In the genomic region with DNA sequence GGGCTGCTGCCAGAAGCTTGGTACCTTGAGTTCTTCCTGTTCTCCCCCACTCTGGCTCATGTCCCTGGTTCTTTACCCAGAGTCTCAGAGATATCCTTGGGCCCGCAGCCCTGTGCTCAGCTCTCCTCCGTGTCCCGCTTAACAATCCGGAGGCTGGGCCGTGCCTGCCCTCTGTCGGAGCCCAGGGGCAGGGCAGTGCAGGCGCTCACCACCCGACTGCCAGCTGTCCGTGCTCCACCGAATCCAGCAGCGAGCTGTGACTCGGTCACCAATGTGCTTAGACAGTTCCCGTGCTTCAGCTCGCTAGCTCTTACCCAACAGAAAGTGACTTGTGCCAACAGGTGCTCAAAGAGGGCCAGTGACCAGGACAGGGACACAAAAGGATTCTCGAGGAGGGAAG, we compare ENCODE assay signal across 9 mouse cellular contexts. TPM values are rescaled to one million over a fixed set of nuclear protein-coding genes. Genes with fewer than 3 reads are reported as not detected.
A peak's percentile ranks its signal among the peaks of the same experiment; 100 is the strongest.
DNase-seq lines count a peak whose midpoint lies in the region; ATAC-seq lines count a peak whose summit lies in the region.
"Had no signal": no experiment of that assay in that cellular context is flagged by ENCODE, and none has a peak within 500 bp of the region (broad histone marks: within the 10 kb centered on the region; RNA-seq: fewer than 3 reads in every experiment).

No protein-coding gene starts in this region.

- H3K4me1 ChIP-seq in forebrain, embryonic 11.5 days (replicated peaks; ENCODE audit: control insufficient read depth, insufficient read depth, low read length) = 0 out of 2 replicates have a peak, but pooled peaks cover 2% of the 10 kb centered on the region
- no peaks in the 10 kb centered on the region for H3K4me1 ChIP-seq in heart, embryonic 16.5 days (ENCODE audit: control insufficient read depth, insufficient read depth, low read length)
- H3K4me1 ChIP-seq: hindbrain, embryonic 15.5 days had no signal

- no peaks in the 10 kb centered on the region; the same call in 1 of the 2 replicates for H3K27me3 ChIP-seq in forebrain, embryonic 11.5 days (ENCODE audit: control insufficient read depth, insufficient read depth, low read length)
- peaks cover 6% of the 10 kb centered on the region; the same call in 1 of the 2 replicates for H3K27me3 ChIP-seq in heart, embryonic 16.5 days (ENCODE audit: control insufficient read depth, insufficient read depth, low read length)

- peak; percentile 70 for DNase-seq in NIH3T3 (ENCODE audit: low read depth)
- peak; percentile 44 for DNase-seq in c-Kit-positive CD71-positive TER-119-negative erythroid progenitor cells, embryonic 14.5 days (ENCODE audit: low read depth)
- DNase-seq in forebrain, embryonic 11.5 days (ENCODE audit: low spot score) = peak; percentile 87
- DNase-seq in kidney, postnatal 10 days = peak; percentile 82
- DNase-seq in lung, postnatal 10 days = peak; percentile 76
- peak; percentile 34 to 60 for DNase-seq in right cerebral cortex, postnatal 10 days (ENCODE audit: low spot score in 2 of 2)
- no peak for DNase-seq in T-cell, adult 2 months (ENCODE audit: low spot score)

- H3K27ac ChIP-seq in forebrain, embryonic 11.5 days (ENCODE audit: low read depth, low read length) = no peak overlapping the region
- H3K27ac ChIP-seq in heart, embryonic 16.5 days (ENCODE audit: low read length) = no peak overlapping the region
- H3K27ac ChIP-seq: hindbrain, embryonic 15.5 days had no signal

- peak; percentile 81 for ATAC-seq in forebrain, embryonic 11.5 days (replicated peaks; ENCODE audit: low FRiP score)
- ATAC-seq in heart, embryonic 16.5 days (replicated peaks; ENCODE audit: extremely low read depth, insufficient read depth, low FRiP score) = no peak; the same call in 1 of the 2 replicates

- no peak overlapping the region for H3K4me2 ChIP-seq in forebrain, embryonic 11.5 days (ENCODE audit: low read depth, low read length, severe bottlenecking)
- peak overlapping the region; percentile 19; the same call in 1 of the 2 replicates for H3K4me2 ChIP-seq in heart, embryonic 16.5 days (ENCODE audit: low read depth, low read length)
- H3K4me2 ChIP-seq: hindbrain, embryonic 15.5 days had no signal

- H3K4me3 ChIP-seq in forebrain, embryonic 11.5 days (ENCODE audit: low read depth, low read length) = no peak overlapping the region
- no peak overlapping the region for H3K4me3 ChIP-seq in heart, embryonic 16.5 days (ENCODE audit: low read length)
- H3K4me3 ChIP-seq: hindbrain, embryonic 15.5 days had no signal

- no peak overlapping the region for H3K9ac ChIP-seq in forebrain, embryonic 11.5 days (ENCODE audit: low read length)
- H3K9ac ChIP-seq in heart, embryonic 16.5 days (ENCODE audit: low read length) = no peak overlapping the region
- H3K9ac ChIP-seq: hindbrain, embryonic 15.5 days had no signal

- H3K9me3 ChIP-seq in forebrain, embryonic 11.5 days (ENCODE audit: control insufficient read depth, low read length) = no peaks in the 10 kb centered on the region
- no peaks in the 10 kb centered on the region for H3K9me3 ChIP-seq in heart, embryonic 16.5 days (replicated peaks; ENCODE audit: control insufficient read depth, low read length)
- H3K9me3 ChIP-seq: hindbrain, embryonic 15.5 days had no signal

- no peaks in the 10 kb centered on the region for H3K36me3 ChIP-seq in forebrain, embryonic 11.5 days (ENCODE audit: control insufficient read depth, insufficient read depth, low read length)
- H3K36me3 ChIP-seq in heart, embryonic 16.5 days (ENCODE audit: control insufficient read depth, insufficient read depth) = no peaks in the 10 kb centered on the region
- H3K36me3 ChIP-seq: hindbrain, embryonic 15.5 days had no signal

- WGBS in forebrain, embryonic 11.5 days = under 1% methylated on average over 15 of the region's 15 CpGs
- WGBS in heart, embryonic 16.5 days = 3% methylated on average over 15 of the region's 15 CpGs

RNA-seq across cellular contexts. Expression of a gene that starts 20.5 kb away (rescaled TPM):
- polyA plus RNA-seq in forebrain, embryonic 11.5 days (2014; fragmentation: Nextera tagmentation; extraction: Ambion mirVana) = not detected in 2 replicates
- not detected in 2 replicates for polyA plus RNA-seq in heart, embryonic 16.5 days (2015; fragmentation: Nextera tagmentation; extraction: Ambion mirVana)
- polyA plus RNA-seq: hindbrain, embryonic 15.5 days had no signal

RNA-seq across cellular contexts. Expression of a gene that starts 48.9 kb away (rescaled TPM):
- polyA plus RNA-seq in forebrain, embryonic 11.5 days (2014; fragmentation: Nextera tagmentation; extraction: Ambion mirVana) = 6.3 and 7.9 TPM in 2 replicates
- polyA plus RNA-seq in heart, embryonic 16.5 days (2015; fragmentation: Nextera tagmentation; extraction: Ambion mirVana) = 14.9 and 15.5 TPM in 2 replicates
